ENCODE assay signal across 18 mouse cellular contexts in genomic region chr7:128024364-128024763, GRCm38 (mm10). TPM values are rescaled to one million over a fixed set of nuclear protein-coding genes. Genes with fewer than 3 reads are reported as not detected.
"Had no signal": no experiment of that assay in that cellular context is flagged by ENCODE, and none has a peak within 500 bp of the region (broad histone marks: within the 10 kb centered on the region; RNA-seq: fewer than 3 reads in every experiment).

No protein-coding gene starts in this region.

- H3K36me3 ChIP-seq: lung, embryonic 15.5 days; midbrain, embryonic 12.5 days; neural tube, embryonic 12.5 days; stomach, embryonic 15.5 days had no signal

- H3K27me3 ChIP-seq: lung, embryonic 15.5 days; midbrain, embryonic 12.5 days; neural tube, embryonic 12.5 days; stomach, embryonic 15.5 days had no signal

- H3K9ac ChIP-seq: liver, embryonic 14.5 days; lung, embryonic 15.5 days; midbrain, embryonic 12.5 days; neural tube, embryonic 12.5 days; stomach, embryonic 15.5 days had no signal

- H3K4me2 ChIP-seq: lung, embryonic 15.5 days; midbrain, embryonic 12.5 days; neural tube, embryonic 12.5 days; stomach, embryonic 15.5 days had no signal

- ATAC-seq: midbrain, embryonic 16.5 days had no signal

- DNase-seq: lung, adult 2 months; lung, postnatal 14 days; lung, postnatal 4 days; midbrain, embryonic 14.5 days; right cerebral cortex, postnatal 14 days; thymus, adult 18-20 months; thymus, postnatal 14 days; thymus, postnatal 36 days had no signal

- H3K4me3 ChIP-seq: lung, embryonic 15.5 days; megakaryocyte, embryonic 14.5 days; midbrain, embryonic 12.5 days; neural tube, embryonic 12.5 days; stomach, embryonic 15.5 days had no signal

- H3K9me3 ChIP-seq: lung, embryonic 15.5 days; midbrain, embryonic 12.5 days; neural tube, embryonic 12.5 days; stomach, embryonic 15.5 days had no signal

- H3K4me1 ChIP-seq: lung, embryonic 15.5 days; midbrain, embryonic 12.5 days; neural tube, embryonic 12.5 days; stomach, embryonic 15.5 days had no signal

- H3K27ac ChIP-seq: liver, embryonic 14.5 days; lung, embryonic 15.5 days; midbrain, embryonic 12.5 days; neural tube, embryonic 12.5 days; stomach, embryonic 15.5 days had no signal

RNA-seq across cellular contexts. Expression of gene Trim72, which starts 20.6 kb away (rescaled TPM):
- polyA plus RNA-seq: midbrain, embryonic 12.5 days; midbrain, embryonic 14.5 days; midbrain, embryonic 16.5 days; neural tube, embryonic 12.5 days; neural tube, embryonic 14.5 days; thymus, postnatal 0 days had no signal

RNA-seq across cellular contexts. Expression of gene Gm49368, which starts 38.1 kb away (rescaled TPM):
- polyA plus RNA-seq: lung, embryonic 15.5 days; lung, postnatal 0 days; midbrain, embryonic 12.5 days; midbrain, embryonic 14.5 days; midbrain, embryonic 16.5 days; neural tube, embryonic 12.5 days; neural tube, embryonic 14.5 days; stomach, embryonic 15.5 days; thymus, postnatal 0 days had no signal
